Mouse (Mus musculus) stomach, embryonic 14.5 days (tissue): Measurements from ENCODE around the gene Igsf8. TPM values are rescaled to one million over a fixed set of nuclear protein-coding genes. Genes with fewer than 3 reads are reported as not detected.

Experiments used
- ATAC-seq: fragments of 200-750 bp; cut with Nextera tagmentation; 2 replicates; pipeline ENCODE4 v1.8.0; 2017; ENCODE audit warnings: low read depth, moderate TSS enrichment; ENCODE audit not compliant: insufficient number of reproducible peaks, insufficient read depth, low FRiP score
- H3K27ac ChIP-seq: fragments of 300-500 bp; sonication (generic); 2 replicates; pipeline ENCODE4 v1.5.1; 2014; ENCODE audit warnings: mild to moderate bottlenecking, low read length, moderate library complexity, mixed read lengths
- H3K27me3 ChIP-seq: fragments of 300-500 bp; sonication (generic); 2 replicates; pipeline ENCODE4 v1.6.1; 2014; ENCODE audit warnings: low read length, control low read depth, mixed read lengths; ENCODE audit not compliant: control insufficient read depth, insufficient read depth
- H3K36me3 ChIP-seq: fragments of 300-500 bp; sonication (generic); 2 replicates; pipeline ENCODE4 v1.6.1; 2014; ENCODE audit warnings: mild to moderate bottlenecking, control low read depth, low read length, moderate library complexity, mixed read lengths; ENCODE audit not compliant: control insufficient read depth, insufficient read depth
- H3K4me1 ChIP-seq: fragments of 300-500 bp; sonication (generic); 2 replicates; pipeline ENCODE4 v1.6.1; 2014; ENCODE audit warnings: low read length, control low read depth, mixed read lengths; ENCODE audit not compliant: control insufficient read depth, insufficient read depth
- H3K4me2 ChIP-seq: fragments of 300-500 bp; sonication (generic); replicated peaks from 2 replicates; pipeline ENCODE4 v1.6.1; 2014; ENCODE audit warnings: low read depth, low read length, control low read depth
- H3K4me3 ChIP-seq: fragments of 300-500 bp; sonication (generic); 2 replicates; pipeline ENCODE4 v1.5.1; 2014; ENCODE audit warnings: low read depth, low read length, control low read depth
- H3K9ac ChIP-seq: fragments of 300-500 bp; sonication (generic); replicated peaks from 2 replicates; pipeline ENCODE4 v1.6.1; 2014; ENCODE audit warnings: low read depth, mild to moderate bottlenecking, control low read depth, low read length, moderate library complexity, mixed read lengths
- H3K9me3 ChIP-seq: fragments of 300-500 bp; sonication (generic); 2 replicates; pipeline ENCODE4 v1.6.1; 2016; ENCODE audit warnings: low read depth, low read length, control low read depth; ENCODE audit not compliant: control insufficient read depth
- WGBS: fragments of 180-500 bp; shearing (Covaris S2); extraction: QIAGEN DNeasy Blood & Tissue Kit; methylation state at CpG from one replicate; pipeline ENCODE4 v1.1.7; 2014; 5-methylcytosine and 5-hydroxymethylcytosine counted together
- polyA plus RNA-seq: library from polyadenylated mRNA; unstranded; fragments of >200 nt; fragmentation: Nextera tagmentation; extraction: Ambion mirVana; gene quantifications from 2 replicates; pipeline ENCODE4 v1.2.1, GENCODE M21; 2014

Igsf8 gene
- polyA plus RNA-seq, 1 experiment from 2014 or later: 36.3 TPM

DNA sequence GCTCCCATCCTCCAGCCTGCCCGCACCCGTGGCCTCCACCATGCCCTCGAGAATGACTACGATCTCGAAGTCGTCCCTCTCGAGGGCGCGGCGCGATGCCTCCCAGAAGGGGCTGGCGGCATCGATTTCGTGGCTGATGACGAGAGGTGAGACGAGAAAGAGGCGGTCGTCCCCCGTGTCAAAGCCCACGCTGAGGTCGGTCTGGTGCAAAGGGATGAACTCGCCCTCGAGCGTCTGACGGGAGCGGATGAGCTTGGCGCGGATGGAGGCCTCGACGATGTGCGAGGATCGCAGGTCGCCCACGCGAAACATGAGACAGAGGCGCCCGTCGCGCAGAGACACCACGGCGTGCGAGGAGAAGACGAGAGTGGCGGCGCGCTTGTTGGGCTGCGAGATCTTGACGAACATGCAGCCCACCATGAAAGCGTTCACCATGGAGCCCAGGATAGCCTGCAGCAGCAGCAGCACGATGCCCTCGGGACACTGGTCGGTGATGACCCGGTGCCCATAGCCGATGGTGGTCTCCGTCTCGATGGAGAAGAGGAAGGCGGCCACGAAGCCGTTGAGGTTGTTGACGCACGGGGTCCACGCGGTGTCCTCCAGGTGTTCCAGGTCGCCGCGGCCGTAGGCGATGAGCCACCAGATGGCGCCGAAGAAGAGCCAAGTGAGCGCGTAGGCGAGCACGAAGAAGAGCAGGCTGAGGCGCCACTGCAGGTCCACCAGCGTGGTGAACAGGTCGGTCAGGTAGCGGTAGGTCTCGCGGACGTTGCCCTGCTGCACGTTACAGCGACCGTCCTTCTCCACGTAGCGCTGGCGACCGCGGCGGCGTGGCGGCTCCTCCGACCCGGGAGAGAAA lies 64.5 kb downstream of the Igsf8 start:
- peak; percentile 57; the same call in 1 of the 2 replicates for ATAC-seq
- no peak overlapping the region for H3K9ac ChIP-seq
- peak overlapping the region; percentile 39 for H3K4me3 ChIP-seq
- H3K4me2 ChIP-seq: peak overlapping the region; percentile 64
- H3K27me3 ChIP-seq: peaks cover 30% of the 10 kb centered on the region
- H3K27ac ChIP-seq: no peak overlapping the region
- no peaks in the 10 kb centered on the region for H3K9me3 ChIP-seq
- H3K4me1 ChIP-seq: peaks cover 3% of the 10 kb centered on the region; the same call in 1 of the 2 replicates
- 19% methylated on average over 94 of the region's 94 CpGs for WGBS
- no peaks in the 10 kb centered on the region for H3K36me3 ChIP-seq

DNA sequence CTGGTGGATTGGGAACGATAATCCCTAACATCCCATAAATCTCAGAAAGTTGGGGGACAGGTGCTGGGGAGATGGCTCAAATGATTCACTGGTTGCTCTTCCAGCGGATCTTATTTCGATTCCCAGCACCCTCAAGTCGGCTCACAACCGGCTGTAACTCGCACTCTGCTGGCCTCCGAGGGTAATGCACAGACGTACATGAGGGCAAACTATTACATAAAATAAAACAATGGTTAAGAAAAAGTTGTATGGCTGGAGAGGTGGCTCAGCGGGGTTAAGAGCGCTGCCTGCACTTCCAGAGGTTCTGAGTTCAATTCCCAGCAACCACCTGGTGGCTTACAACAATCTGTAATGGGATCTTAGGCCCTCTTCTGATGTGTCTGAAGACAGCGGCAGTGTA lies 65.2 kb downstream of the Igsf8 start:
- no peak for ATAC-seq
- 55% methylated on average over 11 of the region's 11 CpGs for WGBS
- Histone ChIP-seq H3K4me2 (peak overlapping the region; percentile 64), H3K9me3 (no peaks in the 10 kb centered on the region), H3K4me1 (peaks cover 3% of the 10 kb centered on the region; the same call in 1 of the 2 replicates), H3K36me3 (no peaks in the 10 kb centered on the region), H3K27me3 (peaks cover 30% of the 10 kb centered on the region), H3K4me3 (peak overlapping the region; percentile 39), H3K9ac (no peak overlapping the region), H3K27ac (no peak overlapping the region)

DNA sequence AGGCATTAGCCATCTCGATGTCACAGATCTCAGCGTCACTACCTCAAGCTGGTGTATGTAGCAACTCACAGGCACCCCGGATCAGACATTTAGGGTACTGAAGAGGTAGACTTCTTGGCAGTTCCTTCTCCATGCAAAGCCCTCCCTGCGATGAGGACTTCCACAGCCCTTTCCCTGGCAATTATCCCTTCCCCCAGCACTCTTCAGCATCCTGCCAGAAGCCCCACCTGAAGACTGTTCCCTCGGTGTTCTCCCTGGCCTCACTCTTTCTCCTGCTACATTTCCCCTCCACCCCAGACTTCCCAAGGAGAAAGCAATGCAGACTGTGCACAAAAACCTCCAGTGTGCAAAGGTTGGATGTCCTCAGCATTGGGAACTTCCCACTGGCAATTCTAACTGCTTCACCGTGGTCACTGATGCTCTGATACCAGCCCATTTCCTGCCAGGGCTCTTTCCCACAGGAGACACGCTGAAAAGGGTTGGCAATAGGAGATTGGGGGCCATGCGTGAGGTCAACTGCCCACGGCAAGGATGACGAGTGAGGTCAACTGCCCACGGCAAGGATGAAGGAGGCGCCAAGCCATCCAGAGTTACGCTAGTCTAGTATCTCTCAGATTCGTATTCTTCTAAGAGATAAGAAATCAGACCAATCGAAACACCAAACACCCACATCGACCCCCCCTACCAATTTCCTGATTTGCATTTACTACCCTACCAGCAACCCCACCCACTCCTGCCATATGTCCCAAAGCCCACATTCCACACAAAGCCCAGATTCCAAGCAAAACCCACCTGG lies 66.0 kb downstream of the Igsf8 start:
- H3K9ac ChIP-seq: no peak overlapping the region
- no peak for ATAC-seq
- H3K4me1 ChIP-seq: peaks cover 3% of the 10 kb centered on the region; the same call in 1 of the 2 replicates
- WGBS: 84% methylated on average over 16 of the region's 16 CpGs
- H3K36me3 ChIP-seq: no peaks in the 10 kb centered on the region
- no peak overlapping the region for H3K27ac ChIP-seq
- H3K4me3 ChIP-seq: no peak overlapping the region
- H3K9me3 ChIP-seq: no peaks in the 10 kb centered on the region
- H3K27me3 ChIP-seq: peaks cover 30% of the 10 kb centered on the region
- H3K4me2 ChIP-seq: no peak overlapping the region

DNA sequence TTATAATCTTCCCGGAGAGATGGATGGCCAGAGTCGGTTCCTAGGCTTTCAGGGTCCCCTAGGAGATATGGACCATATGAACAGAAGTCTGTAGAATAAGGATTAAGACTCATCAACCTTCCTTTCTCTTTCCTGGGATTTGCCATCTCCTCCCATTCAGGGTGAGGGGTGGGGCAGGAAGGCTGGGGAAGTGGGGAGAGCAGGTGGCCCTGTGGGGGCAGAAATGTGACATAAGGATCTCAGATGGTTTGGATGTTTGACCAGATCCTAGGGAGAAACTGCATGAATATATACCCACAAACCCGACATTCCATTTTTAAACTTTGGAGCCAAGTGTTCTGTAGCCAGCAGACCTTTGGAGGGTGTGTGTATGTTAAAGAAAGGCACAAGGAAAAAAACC lies 66.6 kb downstream of the Igsf8 start:
- no peak overlapping the region for H3K27ac ChIP-seq
- no peak overlapping the region for H3K4me2 ChIP-seq
- no peak for ATAC-seq
- peaks cover 3% of the 10 kb centered on the region; the same call in 1 of the 2 replicates for H3K4me1 ChIP-seq
- H3K4me3 ChIP-seq: no peak overlapping the region
- H3K9me3 ChIP-seq: no peaks in the 10 kb centered on the region
- peaks cover 30% of the 10 kb centered on the region for H3K27me3 ChIP-seq
- WGBS: 69% methylated on average over 3 of the region's 3 CpGs
- H3K36me3 ChIP-seq: no peaks in the 10 kb centered on the region
- no peak overlapping the region for H3K9ac ChIP-seq

DNA sequence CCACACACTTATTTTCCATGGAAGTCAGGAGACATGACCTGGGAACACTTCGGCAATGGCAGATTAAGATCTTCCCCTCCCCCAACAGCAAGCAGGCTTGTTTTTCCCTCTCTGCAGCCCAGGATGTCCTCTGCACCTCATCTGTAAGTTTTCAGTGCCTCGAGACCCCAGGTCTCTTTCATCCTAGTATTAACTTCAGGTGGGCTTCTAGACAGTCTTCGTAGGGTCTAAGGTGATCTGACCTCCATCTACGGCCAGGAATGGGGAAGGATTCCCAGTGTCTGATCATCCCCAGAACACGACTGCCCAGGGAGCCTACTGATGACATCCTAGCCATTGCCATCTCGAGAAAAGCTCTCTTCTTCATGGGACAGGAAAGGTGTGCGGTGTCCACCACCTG lies 67.0 kb downstream of the Igsf8 start:
- Histone ChIP-seq H3K9me3 (no peaks in the 10 kb centered on the region), H3K27me3 (peaks cover 30% of the 10 kb centered on the region), H3K27ac (no peak overlapping the region), H3K9ac (no peak overlapping the region), H3K4me2 (no peak overlapping the region), H3K4me1 (peaks cover 3% of the 10 kb centered on the region; the same call in 1 of the 2 replicates), H3K36me3 (no peaks in the 10 kb centered on the region), H3K4me3 (no peak overlapping the region)
- 71% methylated on average over 7 of the region's 7 CpGs for WGBS
- ATAC-seq: no peak

DNA sequence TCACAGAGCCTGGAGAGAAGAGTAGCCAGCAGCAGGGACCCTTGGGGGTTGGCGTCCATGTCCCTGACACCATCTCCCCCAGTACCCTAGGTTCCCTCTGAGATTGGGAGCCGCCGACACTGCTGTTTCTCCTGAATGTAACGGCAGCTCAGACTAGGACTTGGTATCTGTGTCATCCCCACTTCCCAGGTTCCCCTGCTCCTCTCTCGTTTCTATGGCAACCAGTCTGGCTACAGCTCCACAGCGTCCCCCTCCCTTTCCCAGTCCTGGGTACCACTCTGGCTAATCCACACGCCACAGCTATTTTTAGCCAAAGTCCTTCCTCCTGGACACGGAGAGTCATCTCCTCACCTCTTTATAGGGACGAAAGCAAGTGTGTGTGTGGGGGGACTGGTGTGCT lies 67.7 kb downstream of the Igsf8 start, which contains the start of gene Kcnj9:
Kcnj9 (minus strand) TSS at position 188 of the 400 bp plus-strand sequence.
- Histone ChIP-seq H3K9ac (no peak within 1 kb of the TSS), H3K36me3 (no peaks in the 10 kb centered on the region), H3K9me3 (no peaks in the 10 kb centered on the region), H3K4me2 (no peak within 1 kb of the TSS), H3K27me3 (peaks cover 30% of the 10 kb centered on the region), H3K4me1 (peaks cover 3% of the 10 kb centered on the region; the same call in 1 of the 2 replicates), H3K4me3 (no peak within 1 kb of the TSS), H3K27ac (no peak within 1 kb of the TSS)
- ATAC-seq: no peak
- WGBS: 34% methylated on average over 9 of the region's 9 CpGs

DNA sequence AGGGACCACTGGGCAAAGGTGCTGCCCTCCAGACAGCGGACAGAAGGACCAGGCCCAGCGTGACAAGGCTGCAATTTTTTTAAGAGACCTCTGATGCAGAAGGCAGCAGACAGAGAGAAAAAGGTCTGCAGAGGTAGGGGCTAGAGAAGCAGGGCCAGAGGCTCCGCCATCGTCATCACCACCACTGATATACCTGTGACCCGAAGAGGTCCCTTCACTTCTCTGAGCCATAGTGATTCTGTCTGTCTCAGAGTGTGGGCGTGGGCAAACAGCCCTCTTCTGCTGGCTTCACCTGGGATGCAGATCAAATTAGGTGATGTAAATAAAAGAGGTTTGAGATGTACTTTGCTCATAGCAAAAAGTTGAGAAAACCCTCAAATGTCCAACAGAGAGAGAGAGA lies 68.2 kb downstream of the Igsf8 start:
- 74% methylated on average over 6 of the region's 6 CpGs for WGBS
- Histone ChIP-seq H3K4me3 (no peak overlapping the region), H3K27me3 (peaks cover 30% of the 10 kb centered on the region), H3K36me3 (no peaks in the 10 kb centered on the region), H3K4me1 (peaks cover 3% of the 10 kb centered on the region; the same call in 1 of the 2 replicates), H3K27ac (no peak overlapping the region), H3K4me2 (no peak overlapping the region), H3K9ac (no peak overlapping the region), H3K9me3 (no peaks in the 10 kb centered on the region)
- no peak for ATAC-seq

DNA sequence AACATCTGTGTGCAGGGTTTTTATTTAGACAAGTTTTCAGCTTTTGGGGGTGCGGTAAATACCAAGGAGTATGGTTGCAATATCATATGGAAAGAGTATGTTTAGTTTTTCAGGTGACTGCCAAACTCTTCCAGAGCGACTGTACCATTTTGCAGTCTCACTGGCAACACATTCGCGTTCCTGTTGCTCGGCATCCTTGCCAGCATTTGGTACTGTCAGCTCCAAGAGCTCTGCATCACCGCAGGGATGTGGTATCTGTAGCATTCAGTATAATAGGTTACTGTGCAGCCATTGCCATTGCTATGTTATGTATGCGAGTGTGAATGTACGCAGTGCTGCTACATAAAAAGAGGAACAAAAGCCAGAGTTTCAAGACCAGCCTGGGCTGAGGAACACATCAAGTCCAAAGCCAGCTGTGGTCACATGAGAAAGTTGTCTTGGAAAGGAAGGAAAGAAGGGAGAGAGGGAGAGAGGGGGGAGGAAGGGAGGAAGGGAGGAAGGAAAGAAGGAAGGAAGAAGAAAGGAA lies 70.0 kb downstream of the Igsf8 start:
- no peaks in the 10 kb centered on the region for H3K36me3 ChIP-seq
- ATAC-seq: no peak
- WGBS: 71% methylated on average over 8 of the region's 8 CpGs
- no peaks in the 10 kb centered on the region for H3K9me3 ChIP-seq
- H3K4me1 ChIP-seq: no peaks in the 10 kb centered on the region
- H3K27ac ChIP-seq: no peak overlapping the region
- no peak overlapping the region for H3K4me3 ChIP-seq
- no peak overlapping the region for H3K9ac ChIP-seq
- H3K4me2 ChIP-seq: no peak overlapping the region
- H3K27me3 ChIP-seq: peaks cover 23% of the 10 kb centered on the region
